Mouse (Mus musculus): Measurements from ENCODE around the gene Ndst2. TPM values are rescaled to one million over a fixed set of nuclear protein-coding genes. Genes with fewer than 3 reads are reported as not detected.

Ndst2 gene
- total and polyA plus RNA-seq, 3 experiments = 37.1 to 54.0 (median 39.5) TPM

DNA sequence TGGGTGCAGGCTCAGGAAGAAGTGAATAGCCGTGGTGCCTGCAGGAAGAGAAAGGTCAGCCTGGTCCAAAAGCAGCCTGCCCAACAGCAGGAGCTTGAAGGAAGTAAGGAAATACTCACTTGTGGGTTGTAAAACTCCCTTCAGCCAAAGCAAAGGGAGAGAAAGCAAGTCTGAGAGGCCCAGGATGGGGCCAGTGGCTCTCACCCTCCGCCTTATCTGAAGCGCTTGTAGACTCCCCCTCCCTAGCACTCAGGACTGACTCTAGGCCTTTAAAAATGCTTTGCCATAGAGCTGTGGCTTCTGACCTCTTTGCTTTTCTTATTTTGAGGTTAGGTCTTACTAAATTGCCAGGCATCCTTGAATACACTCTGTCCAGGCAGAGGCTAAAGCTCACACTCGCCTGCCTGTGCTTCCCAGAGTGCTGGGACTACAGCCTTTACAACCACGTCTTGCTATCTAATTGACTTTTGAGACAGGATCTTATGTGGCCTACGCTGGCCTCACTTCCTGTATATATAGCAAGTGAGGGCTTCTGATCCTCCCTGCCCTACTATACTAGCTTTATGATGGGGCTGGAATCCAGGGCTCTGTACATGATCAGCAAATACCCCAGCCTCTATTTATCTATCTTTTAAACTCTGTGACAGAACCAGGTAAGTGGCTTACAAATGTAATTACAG lies 8.6 kb downstream of the Ndst2 start:
- Histone ChIP-seq H3K27ac (ENCODE audit: control insufficient read depth, low read depth, low read length) (peak overlapping the region; percentile 55), H3K27me3 (ENCODE audit: control insufficient read depth in 1 of 2, insufficient read depth in 2 of 2, low read length in 2 of 2) (no peaks in the 10 kb centered on the region), H3K79me2 (ENCODE audit: control insufficient read depth, insufficient read depth, low read length, poor library complexity) (peaks cover 34% of the 10 kb centered on the region), H3K9me3 (replicated peaks; ENCODE audit: insufficient read depth, low read length) (no peaks in the 10 kb centered on the region), H3K4me1 (ENCODE audit: control insufficient read depth in 1 of 2, insufficient read depth in 2 of 2, low read length in 2 of 2) (peaks cover 20 to 24% of the 10 kb centered on the region in 2 experiments), H3K9ac (ENCODE audit: control insufficient read depth, low read depth, low read length, poor library complexity, severe bottlenecking) (peak overlapping the region; percentile 31), H3K4me3 (ENCODE audit: control insufficient read depth in 1 of 2, insufficient read depth in 1 of 2, low read depth in 2 of 2, low read length in 2 of 2) (peak overlapping the region in 1 of 2 experiments; percentile 17; a peak in 1 of 4 replicates), H3K36me3 (ENCODE audit: control insufficient read depth in 1 of 2, insufficient read depth in 2 of 2, low read length in 2 of 2) (peaks cover 39 to 71% of the 10 kb centered on the region in 2 experiments)
- TF ChIP-seq ZMIZ1 (IDR thresholded peaks at IDR 0.05; ENCODE audit: low read depth, low read length) (no peak), GATA1 (IDR thresholded peaks at IDR 0.05; ENCODE audit: low read depth, low read length) (no peak), CTCF (IDR thresholded peaks at IDR 0.05 in 2 of 3, conservative IDR thresholded peaks at IDR 0.05 in 1 of 3; ENCODE audit: control insufficient read depth in 1 of 3, insufficient read depth in 1 of 3, low read depth in 2 of 3, low read length in 3 of 3, poor library complexity in 1 of 3, severe bottlenecking in 1 of 3) (no peak), ZNF384 (IDR thresholded peaks at IDR 0.05; ENCODE audit: low read depth, low read length) (no peak), EP300 (IDR thresholded peaks at IDR 0.05; ENCODE audit: low read depth in 1 of 2, low read length in 2 of 2) (no peak), NRF1 (IDR thresholded peaks at IDR 0.05; ENCODE audit: insufficient read depth, low read depth, low read length, poor library complexity, severe bottlenecking) (no peak), SIN3A (IDR thresholded peaks at IDR 0.05; ENCODE audit: low read length) (0 out of 2 replicates have a peak, but pooled peaks have one; percentile 10), POLR2AphosphoS2 (IDR thresholded peaks at IDR 0.05; ENCODE audit: low read length) (no peak)
- DNase-seq (ENCODE audit: low read depth, low spot score) = no peak

DNA sequence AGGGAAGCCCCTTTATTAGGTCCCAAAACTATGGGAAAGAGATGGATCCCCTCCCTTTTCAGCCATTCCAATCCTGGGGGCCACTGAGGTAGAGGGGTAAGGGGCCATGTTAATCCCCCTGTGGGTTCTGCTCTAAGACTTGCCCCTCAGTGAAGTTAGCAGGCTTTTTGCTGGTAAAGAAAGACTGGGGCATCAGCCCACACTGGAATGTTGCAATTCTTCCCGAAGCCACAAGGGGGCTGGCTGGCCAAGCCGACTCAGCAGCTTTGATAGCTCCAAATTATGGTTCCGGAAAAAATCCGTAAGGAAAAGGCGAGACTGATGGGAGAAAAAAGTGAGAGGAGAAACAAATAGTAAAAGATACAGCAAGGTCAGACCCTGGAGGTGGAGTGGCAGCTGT lies 10.3 kb downstream of the Ndst2 start:
- Histone ChIP-seq H3K9ac (ENCODE audit: control insufficient read depth, low read depth, low read length, poor library complexity, severe bottlenecking) (no peak overlapping the region), H3K79me2 (ENCODE audit: control insufficient read depth, insufficient read depth, low read length, poor library complexity) (peaks cover 17% of the 10 kb centered on the region), H3K27ac (ENCODE audit: control insufficient read depth, low read depth, low read length) (no peak overlapping the region), H3K4me3 (ENCODE audit: control insufficient read depth in 1 of 2, insufficient read depth in 1 of 2, low read depth in 2 of 2, low read length in 2 of 2) (no peak overlapping the region), H3K4me1 (ENCODE audit: control insufficient read depth in 1 of 2, insufficient read depth in 2 of 2, low read length in 2 of 2) (peaks cover 9 to 13% of the 10 kb centered on the region in 2 experiments), H3K9me3 (replicated peaks; ENCODE audit: insufficient read depth, low read length) (no peaks in the 10 kb centered on the region), H3K27me3 (ENCODE audit: control insufficient read depth in 1 of 2, insufficient read depth in 2 of 2, low read length in 2 of 2) (no peaks in the 10 kb centered on the region), H3K36me3 (ENCODE audit: control insufficient read depth in 1 of 2, insufficient read depth in 2 of 2, low read length in 2 of 2) (peaks cover 22 to 59% of the 10 kb centered on the region in 2 experiments)
- TF ChIP-seq CTCF (IDR thresholded peaks at IDR 0.05 in 2 of 3, conservative IDR thresholded peaks at IDR 0.05 in 1 of 3; ENCODE audit: control insufficient read depth in 1 of 3, insufficient read depth in 1 of 3, low read depth in 2 of 3, low read length in 3 of 3, poor library complexity in 1 of 3, severe bottlenecking in 1 of 3) = peak; percentile 70 to 81 (median 79)
- no peak for TF ChIP-seq POLR2A (IDR thresholded peaks at IDR 0.05; ENCODE audit: control insufficient read depth in 1 of 2, insufficient read depth in 1 of 2, low read depth in 1 of 2, low read length in 2 of 2, poor library complexity in 1 of 2)
- no peak for TF ChIP-seq NRF1 (IDR thresholded peaks at IDR 0.05; ENCODE audit: insufficient read depth, low read depth, low read length, poor library complexity, severe bottlenecking)
- peak; percentile 50 for TF ChIP-seq SMC3 (IDR thresholded peaks at IDR 0.05; ENCODE audit: low read depth, low read length)
- TF ChIP-seq RAD21 (IDR thresholded peaks at IDR 0.05; ENCODE audit: low read depth, low read length) = peak; percentile 21
- TF ChIP-seq MAFK (IDR thresholded peaks at IDR 0.05; ENCODE audit: borderline replicate concordance, low read depth, low read length) = peak; percentile 94
- peak; percentile 51 for DNase-seq (ENCODE audit: low read depth, low spot score)

DNA sequence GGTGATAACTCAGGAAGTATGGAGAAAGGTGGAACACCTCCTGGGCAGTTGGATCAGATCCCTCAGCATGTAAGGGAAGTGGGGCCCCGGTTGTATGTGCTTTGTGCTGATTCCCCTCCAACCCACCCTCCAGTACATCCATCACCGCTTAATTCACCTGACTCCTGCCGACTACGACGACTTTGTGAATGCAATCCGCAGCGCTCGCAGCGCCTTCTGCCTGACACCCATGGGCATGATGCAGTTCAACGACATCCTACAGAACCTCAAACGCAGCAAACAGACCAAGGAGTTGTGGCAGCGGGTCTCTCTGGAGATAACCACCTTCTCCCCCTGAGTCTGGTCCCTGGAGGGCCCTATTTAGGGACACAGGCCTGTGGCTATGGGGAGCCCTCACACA lies 11.4 kb downstream of the Ndst2 start:
- H3K27ac ChIP-seq (ENCODE audit: control insufficient read depth, low read depth, low read length) = no peak overlapping the region
- no peaks in the 10 kb centered on the region for H3K9me3 ChIP-seq (replicated peaks; ENCODE audit: insufficient read depth, low read length)
- H3K9ac ChIP-seq (ENCODE audit: control insufficient read depth, low read depth, low read length, poor library complexity, severe bottlenecking) = no peak overlapping the region
- H3K4me3 ChIP-seq (ENCODE audit: control insufficient read depth in 1 of 2, insufficient read depth in 1 of 2, low read depth in 2 of 2, low read length in 2 of 2) = no peak overlapping the region
- TF ChIP-seq POLR2AphosphoS2 (IDR thresholded peaks at IDR 0.05; ENCODE audit: low read length) = peak; percentile 64; the same call in 1 of the 2 replicates
- TF ChIP-seq TBP (IDR thresholded peaks at IDR 0.05; ENCODE audit: low read depth, low read length) = no peak
- TF ChIP-seq MAX (IDR thresholded peaks at IDR 0.05; ENCODE audit: low read length) = no peak
- TF ChIP-seq SMC3 (IDR thresholded peaks at IDR 0.05; ENCODE audit: low read depth, low read length) = 0 out of 2 replicates have a peak, but pooled peaks have one; percentile 6
- no peak for TF ChIP-seq ZNF384 (IDR thresholded peaks at IDR 0.05; ENCODE audit: low read depth, low read length)
- H3K79me2 ChIP-seq (ENCODE audit: control insufficient read depth, insufficient read depth, low read length, poor library complexity) = peaks cover 8% of the 10 kb centered on the region
- H3K4me1 ChIP-seq (ENCODE audit: control insufficient read depth in 1 of 2, insufficient read depth in 2 of 2, low read length in 2 of 2) = peaks cover 8 to 9% of the 10 kb centered on the region in 2 experiments
- H3K36me3 ChIP-seq (ENCODE audit: control insufficient read depth in 1 of 2, insufficient read depth in 2 of 2, low read length in 2 of 2) = peaks cover 19 to 49% of the 10 kb centered on the region in 2 experiments
- DNase-seq (ENCODE audit: low read depth, low spot score) = no peak
- no peaks in the 10 kb centered on the region for H3K27me3 ChIP-seq (ENCODE audit: control insufficient read depth in 1 of 2, insufficient read depth in 2 of 2, low read length in 2 of 2)
